Mouse (Mus musculus) embryonic fibroblast, embryonic 13.5 days (primary cell): ENCODE measurements at regions not wholly inside any gene's neighbourhood (a gene's known extent, or its start where the extent isn't known, plus 50 kb on each side); places are given as distances from the start of the nearest gene placed in this dataset.

Source experiments
- H3K27ac ChIP-seq: 2 replicates; pipeline ENCODE4 v1.5.1; 2012; ENCODE audit warnings: low read length, control low read depth, inconsistent platforms; ENCODE audit not compliant: insufficient read depth
- H3K4me1 ChIP-seq: 2 replicates; pipeline ENCODE4 v1.6.1; 2011; ENCODE audit warnings: low read length; ENCODE audit not compliant: control insufficient read depth, insufficient read depth
- H3K4me3 ChIP-seq: 2 replicates; pipeline ENCODE4 v1.5.1; 2011; ENCODE audit warnings: mild to moderate bottlenecking, control low read depth, low read length; ENCODE audit not compliant: insufficient read depth
- CTCF ChIP-seq: IDR thresholded peaks from 2 replicates; pipeline ENCODE4 v1.5.1; 2011; ENCODE audit warnings: mild to moderate bottlenecking, control low read depth, low read length, moderate library complexity, borderline replicate concordance; ENCODE audit not compliant: insufficient read depth
- POLR2A ChIP-seq: IDR thresholded peaks from 2 replicates; pipeline ENCODE4 v1.6.1; 2011; ENCODE audit warnings: low read depth, mild to moderate bottlenecking, control low read depth, low read length, moderate library complexity

GRCm38 (mm10) chr3:52929827-52930605, 87.0 kb downstream of the Cog6 start:
- TF ChIP-seq POLR2A = no peak
- no peak for TF ChIP-seq CTCF
- H3K4me3 ChIP-seq = no peak overlapping the region
- H3K4me1 ChIP-seq = no peaks in the 10 kb centered on the region
- no peak overlapping the region for H3K27ac ChIP-seq

- TF ChIP-seq CTCF (no peak), POLR2A (no peak)
- Histone ChIP-seq H3K4me1 (no peaks in the 10 kb centered on the region), H3K4me3 (no peak overlapping the region), H3K27ac (no peak overlapping the region)
Observed at GRCm38 (mm10) chr3:52927361-52927841, 89.6 kb downstream of the Cog6 start.

DNA sequence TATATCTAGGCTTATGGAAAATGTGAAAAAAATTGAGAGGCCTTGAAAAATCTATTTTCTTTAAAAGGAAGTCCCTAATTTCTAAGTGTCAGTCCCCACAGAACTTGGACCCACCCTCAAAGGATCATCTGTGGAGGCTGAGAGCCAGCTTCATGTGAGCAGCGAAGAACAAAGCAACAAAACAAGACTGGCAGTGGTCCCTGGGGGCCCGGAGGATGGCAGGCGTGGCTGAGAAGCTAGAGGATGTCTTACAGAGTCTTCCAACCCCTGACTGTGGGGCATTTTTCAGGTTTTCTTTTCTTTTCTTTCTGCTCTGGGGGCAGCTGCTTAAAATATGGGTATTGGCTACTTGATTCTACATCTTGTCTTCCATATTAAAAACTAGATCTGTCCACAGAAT, 90.5 kb downstream of the Cog6 start:
- no peaks in the 10 kb centered on the region for H3K4me1 ChIP-seq
- no peak for TF ChIP-seq CTCF
- H3K4me3 ChIP-seq = no peak overlapping the region
- H3K27ac ChIP-seq = no peak overlapping the region

DNA sequence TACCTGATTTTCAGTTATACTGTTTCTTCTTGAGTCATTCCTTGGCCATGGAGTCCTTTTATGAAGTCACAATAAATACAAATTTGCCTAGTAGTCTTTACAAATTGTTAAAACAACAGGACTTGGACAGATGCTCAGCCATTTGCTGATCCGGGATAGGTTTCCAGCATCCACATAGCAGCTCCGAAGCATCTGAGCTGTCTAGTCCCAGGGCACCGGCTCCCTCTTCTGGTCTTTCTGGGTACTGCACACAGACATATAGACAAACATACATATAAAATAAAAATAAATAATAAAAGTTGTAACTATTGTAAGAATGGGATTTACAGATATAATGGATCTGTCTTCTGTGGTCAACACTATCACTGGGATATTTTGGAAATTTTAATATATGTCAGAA, 91.8 kb downstream of the Cog6 start:
- Histone ChIP-seq H3K4me1 (no peaks in the 10 kb centered on the region), H3K4me3 (no peak overlapping the region), H3K27ac (no peak overlapping the region)
- no peak for TF ChIP-seq CTCF
- no peak for TF ChIP-seq POLR2A

- no peaks in the 10 kb centered on the region for H3K4me1 ChIP-seq
- no peak overlapping the region for H3K4me3 ChIP-seq
- H3K27ac ChIP-seq = no peak overlapping the region
- TF ChIP-seq CTCF = no peak
- TF ChIP-seq POLR2A = no peak
Observed at GRCm38 (mm10) chr3:52924631-52925030, 92.4 kb downstream of the Cog6 start.

- Histone ChIP-seq H3K4me3 (no peak overlapping the region), H3K27ac (no peak overlapping the region), H3K4me1 (no peaks in the 10 kb centered on the region)
- TF ChIP-seq POLR2A (no peak), CTCF (no peak)
Observed at GRCm38 (mm10) chr3:52923824-52924559, 93.0 kb downstream of the Cog6 start.

DNA sequence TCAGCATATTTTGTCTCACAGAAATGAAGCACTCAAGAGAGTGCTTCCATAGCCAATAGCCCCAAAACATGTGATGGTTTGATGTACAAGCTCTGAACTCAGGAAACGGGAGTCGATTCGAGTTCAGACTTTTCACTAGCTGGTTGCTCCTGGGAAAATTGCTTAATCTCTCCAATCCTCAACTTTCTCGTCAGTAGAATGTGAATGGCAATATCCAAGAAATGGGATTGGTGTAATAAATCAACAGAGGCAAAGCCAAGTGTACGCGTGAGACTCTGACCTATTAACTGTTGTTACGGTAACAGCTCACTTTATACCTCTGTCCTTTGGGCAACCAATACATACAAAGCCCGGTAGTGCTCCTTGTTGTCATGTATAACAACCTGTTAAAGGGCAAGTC, 94.6 kb downstream of the Cog6 start:
- TF ChIP-seq CTCF (no peak), POLR2A (no peak)
- Histone ChIP-seq H3K27ac (no peak overlapping the region), H3K4me3 (no peak overlapping the region), H3K4me1 (no peaks in the 10 kb centered on the region)

GRCm38 (mm10) chr3:52906823-52907564, 110.0 kb downstream of the Cog6 start:
- H3K4me1 ChIP-seq = no peaks in the 10 kb centered on the region
- no peak overlapping the region for H3K4me3 ChIP-seq
- TF ChIP-seq CTCF (no peak), POLR2A (no peak)
- no peak overlapping the region for H3K27ac ChIP-seq

DNA sequence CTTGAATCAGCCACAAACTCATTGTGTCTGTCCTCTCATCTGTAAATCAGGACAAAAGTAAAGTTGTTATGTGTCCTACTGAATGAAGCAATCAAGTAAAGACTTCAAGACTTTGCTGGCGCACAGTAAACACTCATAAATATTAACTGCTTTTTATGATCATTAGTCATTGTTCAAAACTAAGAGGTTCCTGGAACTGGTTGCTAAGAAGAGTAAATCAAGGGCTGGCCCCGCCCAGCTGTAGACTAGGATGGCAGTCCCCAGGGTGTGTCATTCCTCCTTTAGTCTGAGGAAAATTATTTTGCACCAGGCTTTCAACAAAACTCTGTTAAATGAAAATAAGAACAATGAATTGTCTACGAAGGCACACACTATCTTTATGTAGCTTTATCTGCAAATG, 113.0 kb downstream of the Cog6 start:
- Histone ChIP-seq H3K27ac (no peak overlapping the region), H3K4me3 (no peak overlapping the region), H3K4me1 (no peaks in the 10 kb centered on the region)
- TF ChIP-seq CTCF (no peak), POLR2A (no peak)
